ENCODE assay signal across 9 mouse cellular contexts in genomic region chr11:117568606-117568991, GRCm38 (mm10).
A peak's percentile ranks its signal among the peaks of the same experiment; 100 is the strongest.
DNase-seq lines count a peak whose midpoint lies in the region; ATAC-seq and TF ChIP-seq lines count a peak whose summit lies in the region.
"Had no signal": no experiment of that assay in that cellular context is flagged by ENCODE, and none has a peak within 500 bp of the region (broad histone marks: within the 10 kb centered on the region; RNA-seq: fewer than 3 reads in every experiment).

No protein-coding gene starts in this region.

- no peaks in the 10 kb centered on the region for H3K9me3 ChIP-seq in heart, embryonic 11.5 days (replicated peaks; ENCODE audit: control insufficient read depth, low read length)
- no peaks in the 10 kb centered on the region for H3K9me3 ChIP-seq in heart, postnatal 0 days (replicated peaks; ENCODE audit: control insufficient read depth, low read length)

- TF ChIP-seq EP300 in heart, postnatal 0 days (IDR thresholded peaks at IDR 0.05; ENCODE audit: low read depth): no peak

- DNase-seq in heart, adult 18-20 months: peak; percentile 64 to 74
- DNase-seq in cerebellum, adult 9-11 months: peak; percentile 80
- peak; percentile 36 for DNase-seq in heart, postnatal 0 days (ENCODE audit: low spot score)
- DNase-seq in ovary, postnatal 36 days (ENCODE audit: low spot score): peak; percentile 28
- DNase-seq in retina, embryonic 14.5 days (ENCODE audit: low spot score): no peak
- DNase-seq in right cerebral cortex, postnatal 14 days: no peak
- no peak for DNase-seq in frontal cortex, adult 2 months (ENCODE audit: extremely low spot score in 1 of 2, low spot score in 1 of 2)

- no peaks in the 10 kb centered on the region for H3K36me3 ChIP-seq in heart, embryonic 11.5 days (ENCODE audit: control insufficient read depth, insufficient read depth, low read length)
- no peaks in the 10 kb centered on the region for H3K36me3 ChIP-seq in heart, postnatal 0 days (replicated peaks; ENCODE audit: control insufficient read depth, insufficient read depth, low read length)
- H3K36me3 ChIP-seq: neural tube, embryonic 13.5 days had no signal

- ATAC-seq in heart, embryonic 11.5 days (replicated peaks; ENCODE audit: insufficient number of reproducible peaks, low FRiP score, low TSS enrichment): no peak
- peak; percentile 42 for ATAC-seq in heart, postnatal 0 days (ENCODE audit: insufficient read depth, low read depth)

- 66% methylated on average over 9 of the region's 9 CpGs for WGBS in heart, embryonic 11.5 days (ENCODE audit: insufficient replicate concordance)
- 26% methylated on average over 9 of the region's 9 CpGs for WGBS in heart, postnatal 0 days

- no peak overlapping the region for H3K4me2 ChIP-seq in heart, embryonic 11.5 days
- no peak overlapping the region for H3K4me2 ChIP-seq in heart, postnatal 0 days (ENCODE audit: low read depth, low read length)
- H3K4me2 ChIP-seq: neural tube, embryonic 13.5 days had no signal

- H3K9ac ChIP-seq in heart, embryonic 11.5 days (ENCODE audit: low read depth, low read length): no peak overlapping the region
- no peak overlapping the region for H3K9ac ChIP-seq in heart, postnatal 0 days (replicated peaks; ENCODE audit: low read depth, low read length)
- H3K9ac ChIP-seq: neural tube, embryonic 13.5 days had no signal

- no peak overlapping the region for H3K27ac ChIP-seq in heart, embryonic 11.5 days (ENCODE audit: low read depth, low read length)
- peak overlapping the region; percentile 17; the same call in 1 of the 2 replicates for H3K27ac ChIP-seq in heart, postnatal 0 days (ENCODE audit: low read depth)
- H3K27ac ChIP-seq: neural tube, embryonic 13.5 days had no signal

- no peaks in the 10 kb centered on the region; the same call in 1 of the 2 replicates for H3K4me1 ChIP-seq in heart, embryonic 11.5 days (ENCODE audit: control insufficient read depth, insufficient read depth, low read length)
- H3K4me1 ChIP-seq in heart, postnatal 0 days (ENCODE audit: control insufficient read depth, insufficient read depth): peaks cover 23% of the 10 kb centered on the region

- H3K4me3 ChIP-seq in heart, embryonic 11.5 days (ENCODE audit: low read depth, low read length): no peak overlapping the region
- no peak overlapping the region for H3K4me3 ChIP-seq in heart, postnatal 0 days (ENCODE audit: low read depth, low read length)
- H3K4me3 ChIP-seq: neural tube, embryonic 13.5 days had no signal

- no peaks in the 10 kb centered on the region for H3K27me3 ChIP-seq in heart, embryonic 11.5 days (ENCODE audit: control insufficient read depth, insufficient read depth, low read length)
- no peaks in the 10 kb centered on the region for H3K27me3 ChIP-seq in heart, postnatal 0 days (ENCODE audit: control insufficient read depth, insufficient read depth, low read length)

- TF ChIP-seq CTCF in heart, postnatal 0 days (IDR thresholded peaks at IDR 0.05; ENCODE audit: low read depth): no peak

Comparison
In these comparisons a context has a peak if more than half of its experiments do, and no peak if none do; other contexts are left out.
1. DNase-seq: peak in heart, adult 18-20 months (2 of 2), cerebellum, adult 9-11 months (single experiment), heart, postnatal 0 days (single experiment) and ovary, postnatal 36 days (single experiment); none in retina, embryonic 14.5 days (single experiment), right cerebral cortex, postnatal 14 days (single experiment) and frontal cortex, adult 2 months (0 of 2).